Mouse (Mus musculus): ENCODE measurements at regions not wholly inside any gene's neighbourhood (a gene's known extent, or its start where the extent isn't known, plus 50 kb on each side); places are given as distances from the start of the nearest gene placed in this dataset.

- TF ChIP-seq POLR2A (IDR thresholded peaks at IDR 0.05; ENCODE audit: borderline replicate concordance, low read depth, low read length): no peak
- TF ChIP-seq CTCF (IDR thresholded peaks at IDR 0.05; ENCODE audit: low read depth, low read length): no peak
Observed at GRCm38 (mm10) chr3:21951446-21952285, 124.8 kb upstream of the Tbl1xr1 start.
